Mouse (Mus musculus) testis, adult 2 months (tissue): Measurements from ENCODE around the gene Asgr1.

Source experiments
- CTCF ChIP-seq: fragments of 200-500 bp; IDR thresholded peaks from 2 replicates; pipeline ENCODE4 v1.5.1; 2012; ENCODE audit warnings: low read depth, mild to moderate bottlenecking, inconsistent platforms, low read length, moderate library complexity; ENCODE audit not compliant: control insufficient read depth, insufficient read depth, insufficient replicate concordance
- POLR2A ChIP-seq: fragments of 200-500 bp; IDR thresholded peaks from 2 replicates; pipeline ENCODE4 v1.6.1; 2012; ENCODE audit warnings: low read depth, mild to moderate bottlenecking, inconsistent platforms, low read length, moderate library complexity; ENCODE audit not compliant: control insufficient read depth

DNA sequence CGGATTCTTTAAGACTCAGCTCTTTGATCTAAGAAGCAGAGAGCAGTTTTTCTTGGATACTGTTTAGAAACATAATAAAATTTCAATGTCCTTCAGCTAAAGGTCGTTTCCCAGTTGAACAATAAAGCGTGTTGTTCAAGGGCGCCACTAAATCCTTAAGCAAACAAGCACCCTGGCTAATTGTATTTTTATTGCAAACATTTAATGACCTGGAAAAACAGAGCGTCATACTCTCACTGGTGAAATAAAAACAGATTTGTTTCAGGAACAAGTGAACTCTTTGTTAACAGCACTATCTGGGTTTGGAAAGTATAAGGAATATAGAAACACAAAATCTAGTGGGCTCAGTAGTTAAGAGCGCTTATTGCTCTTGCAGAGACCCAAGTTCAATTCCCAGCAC is 16.2 kb downstream of the Asgr1 start:
- TF ChIP-seq CTCF (no peak), POLR2A (no peak)
